Mouse (Mus musculus): ENCODE results near the gene Itih2. TPM values are rescaled to one million over a fixed set of nuclear protein-coding genes. Genes with fewer than 3 reads are reported as not detected.
A peak's percentile ranks its signal among the peaks of the same experiment; 100 is the strongest.

Gene Itih2
- polyA plus RNA-seq, 1 experiment from 2014 or later, result 0.20 TPM

DNA sequence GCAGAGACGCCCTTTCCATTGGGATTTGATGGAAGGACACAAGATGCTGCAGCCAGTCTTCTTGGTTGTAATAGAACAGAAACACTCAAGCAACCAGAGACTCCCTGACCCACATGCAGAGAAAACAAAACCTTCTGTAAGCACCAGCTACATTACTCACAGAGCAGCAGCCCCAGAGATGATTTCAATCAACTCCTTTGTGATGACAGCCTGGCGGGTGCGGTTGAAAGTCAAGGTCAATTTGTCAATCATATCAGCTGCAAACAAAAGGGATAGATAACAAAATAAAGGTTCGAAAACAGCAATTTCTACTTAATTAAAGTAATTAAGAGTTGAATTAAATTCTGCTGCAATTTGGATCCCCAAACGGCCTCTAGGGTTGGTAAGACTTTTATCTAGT, 72.4 kb downstream of the Itih2 start:
- 77% methylated on average over 5 of the region's 5 CpGs for WGBS
- no peak for ATAC-seq (ENCODE audit: insufficient number of reproducible peaks, insufficient read depth, low FRiP score, low read depth)

GRCm38 (mm10) chr2:10051996-10052395, 79.2 kb downstream of the Itih2 start:
- no peak overlapping the region for H3K4me2 ChIP-seq (ENCODE audit: low read length)
- no peaks in the 10 kb centered on the region for H3K9me3 ChIP-seq (ENCODE audit: control insufficient read depth, low read length)
- no peak overlapping the region for H3K9ac ChIP-seq (ENCODE audit: low read length)
- no peak overlapping the region for H3K27ac ChIP-seq (replicated peaks in 1 of 2; ENCODE audit: control insufficient read depth in 1 of 2, insufficient read depth in 1 of 2, low read depth in 2 of 2, low read length in 2 of 2)
- ATAC-seq (ENCODE audit: insufficient number of reproducible peaks, insufficient read depth, low FRiP score, low read depth), result no peak
- WGBS, result 89% methylated on average over 1 of the region's 1 CpGs
- H3K27me3 ChIP-seq (ENCODE audit: control insufficient read depth, insufficient read depth, low read length), result no peaks in the 10 kb centered on the region
- peaks cover 0 to 10% of the 10 kb centered on the region in 2 experiments; a peak in 2 of 4 replicates for H3K4me1 ChIP-seq (ENCODE audit: control insufficient read depth in 2 of 2, insufficient read depth in 2 of 2, low read length in 2 of 2)
- H3K4me3 ChIP-seq (ENCODE audit: control insufficient read depth in 1 of 2, insufficient read depth in 1 of 2, low read depth in 1 of 2, low read length in 2 of 2), result no peak overlapping the region
- H3K36me3 ChIP-seq (ENCODE audit: control insufficient read depth, insufficient read depth, low read length), result peaks cover 33% of the 10 kb centered on the region

More for the DNA sequence above, 72.4 kb downstream of the Itih2 start:
- no peaks in the 10 kb centered on the region for H3K4me1 ChIP-seq (ENCODE audit: control insufficient read depth in 2 of 2, insufficient read depth in 2 of 2, low read length in 2 of 2)
- no peak overlapping the region for H3K4me3 ChIP-seq (ENCODE audit: control insufficient read depth in 1 of 2, insufficient read depth in 1 of 2, low read depth in 1 of 2, low read length in 2 of 2)
- H3K9me3 ChIP-seq (ENCODE audit: control insufficient read depth, low read length), result no peaks in the 10 kb centered on the region
- no peaks in the 10 kb centered on the region for H3K27me3 ChIP-seq (ENCODE audit: control insufficient read depth, insufficient read depth, low read length)
- no peak overlapping the region for H3K27ac ChIP-seq (replicated peaks in 1 of 2; ENCODE audit: control insufficient read depth in 1 of 2, insufficient read depth in 1 of 2, low read depth in 2 of 2, low read length in 2 of 2)
- peaks cover 97% of the 10 kb centered on the region for H3K36me3 ChIP-seq (ENCODE audit: control insufficient read depth, insufficient read depth, low read length)
- H3K4me2 ChIP-seq (ENCODE audit: low read length), result no peak overlapping the region
- H3K9ac ChIP-seq (ENCODE audit: low read length), result no peak overlapping the region

DNA sequence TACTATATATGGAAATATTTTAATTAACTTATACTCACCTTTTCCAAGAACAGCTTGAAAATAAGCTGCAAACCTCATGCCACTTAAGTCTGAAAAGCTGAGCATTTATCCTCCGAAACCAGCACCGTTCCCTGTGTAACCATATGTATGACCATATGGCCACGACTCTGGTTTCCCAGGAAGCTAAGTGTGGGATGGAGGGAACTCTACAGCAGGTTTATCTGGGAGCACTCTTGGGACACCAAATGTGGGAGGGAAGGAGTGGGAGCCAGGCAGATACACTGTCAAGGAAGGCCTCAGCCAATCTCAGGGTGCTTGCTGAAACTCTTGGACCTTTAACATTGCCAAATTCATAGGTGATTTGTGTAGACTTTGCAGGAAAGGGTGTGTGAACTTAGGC, 80.3 kb downstream of the Itih2 start:
- Histone ChIP-seq H3K4me1 (ENCODE audit: control insufficient read depth in 2 of 2, insufficient read depth in 2 of 2, low read length in 2 of 2) (peaks cover 0 to 10% of the 10 kb centered on the region in 2 experiments; a peak in 2 of 4 replicates), H3K4me2 (ENCODE audit: low read length) (no peak overlapping the region), H3K27ac (replicated peaks in 1 of 2; ENCODE audit: control insufficient read depth in 1 of 2, insufficient read depth in 1 of 2, low read depth in 2 of 2, low read length in 2 of 2) (no peak overlapping the region), H3K9ac (ENCODE audit: low read length) (no peak overlapping the region), H3K9me3 (ENCODE audit: control insufficient read depth, low read length) (no peaks in the 10 kb centered on the region), H3K36me3 (ENCODE audit: control insufficient read depth, insufficient read depth, low read length) (peaks cover 21% of the 10 kb centered on the region), H3K27me3 (ENCODE audit: control insufficient read depth, insufficient read depth, low read length) (no peaks in the 10 kb centered on the region), H3K4me3 (ENCODE audit: control insufficient read depth in 1 of 2, insufficient read depth in 1 of 2, low read depth in 1 of 2, low read length in 2 of 2) (no peak overlapping the region)
- ATAC-seq (ENCODE audit: insufficient number of reproducible peaks, insufficient read depth, low FRiP score, low read depth), result no peak
- 84% methylated on average over 3 of the region's 3 CpGs for WGBS

DNA sequence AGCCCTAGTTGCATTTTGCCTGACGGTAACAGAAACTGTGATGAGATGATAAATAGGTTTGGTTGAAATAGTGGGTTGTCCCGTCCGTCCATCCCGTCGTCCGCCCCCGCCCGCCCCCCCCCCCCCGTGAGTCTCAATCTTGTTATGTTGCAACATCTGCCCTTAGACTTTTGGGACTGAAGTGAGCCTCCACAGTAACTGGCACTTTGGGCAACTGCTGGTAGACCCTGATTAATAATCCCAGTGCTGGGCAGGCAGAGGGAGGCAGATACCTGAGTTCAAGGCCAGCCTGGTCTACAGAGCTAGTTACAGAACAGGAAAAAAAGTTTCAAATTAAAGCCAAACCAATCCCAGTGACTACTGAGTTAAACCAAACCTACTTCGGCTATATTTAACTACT, 81.7 kb downstream of the Itih2 start:
- Histone ChIP-seq H3K27ac (replicated peaks in 1 of 2; ENCODE audit: control insufficient read depth in 1 of 2, insufficient read depth in 1 of 2, low read depth in 2 of 2, low read length in 2 of 2) (no peak overlapping the region), H3K9ac (ENCODE audit: low read length) (peak overlapping the region; percentile 89), H3K36me3 (ENCODE audit: control insufficient read depth, insufficient read depth, low read length) (peaks cover 7% of the 10 kb centered on the region; the same call in 1 of the 2 replicates), H3K27me3 (ENCODE audit: control insufficient read depth, insufficient read depth, low read length) (no peaks in the 10 kb centered on the region), H3K9me3 (ENCODE audit: control insufficient read depth, low read length) (no peaks in the 10 kb centered on the region), H3K4me3 (ENCODE audit: control insufficient read depth in 1 of 2, insufficient read depth in 1 of 2, low read depth in 1 of 2, low read length in 2 of 2) (peak overlapping the region in 1 of 2 experiments; percentile 95; a peak in 2 of 4 replicates), H3K4me2 (ENCODE audit: low read length) (peak overlapping the region; percentile 88), H3K4me1 (ENCODE audit: control insufficient read depth in 2 of 2, insufficient read depth in 2 of 2, low read length in 2 of 2) (peaks cover 0 to 10% of the 10 kb centered on the region in 2 experiments; a peak in 2 of 4 replicates)
- ATAC-seq (ENCODE audit: insufficient number of reproducible peaks, insufficient read depth, low FRiP score, low read depth), result no peak
- WGBS, result 17% methylated on average over 10 of the region's 10 CpGs

DNA sequence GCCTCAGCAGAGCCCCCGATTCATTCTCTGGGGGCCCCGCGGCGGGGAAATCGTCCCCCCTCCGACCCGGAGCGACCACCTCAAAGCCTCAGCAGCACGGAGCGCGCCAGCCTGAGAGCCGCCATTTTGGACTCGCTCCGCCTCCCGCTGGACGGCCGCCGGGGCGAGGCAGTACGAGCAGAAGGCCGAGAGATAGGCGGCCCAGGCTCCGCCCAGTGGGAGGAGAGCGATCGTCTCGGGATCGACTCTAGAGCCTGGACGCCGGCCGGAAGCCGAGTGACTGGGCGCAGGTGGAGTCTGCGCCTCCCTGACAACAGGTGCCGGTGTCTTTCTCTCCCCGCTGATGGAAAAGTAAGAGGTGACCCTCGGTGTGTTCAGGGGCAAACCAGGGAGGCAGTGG, 82.7 kb downstream of the Itih2 start, which contains the start of gene Taf3:
Gene Taf3, minus strand, starts transcription at position 136 of the 400 bp plus-strand sequence.
- Histone ChIP-seq H3K4me2 (ENCODE audit: low read length) (peak within 1 kb of the TSS; percentile 88), H3K4me3 (ENCODE audit: control insufficient read depth in 1 of 2, insufficient read depth in 1 of 2, low read depth in 1 of 2, low read length in 2 of 2) (peak within 1 kb of the TSS; percentile 72 to 95), H3K36me3 (ENCODE audit: control insufficient read depth, insufficient read depth, low read length) (no peaks in the 10 kb centered on the region), H3K27me3 (ENCODE audit: control insufficient read depth, insufficient read depth, low read length) (no peaks in the 10 kb centered on the region), H3K27ac (replicated peaks in 1 of 2; ENCODE audit: control insufficient read depth in 1 of 2, insufficient read depth in 1 of 2, low read depth in 2 of 2, low read length in 2 of 2) (peak within 1 kb of the TSS in 1 of 2 experiments; percentile 41; a peak in 1 of 4 replicates), H3K9me3 (ENCODE audit: control insufficient read depth, low read length) (no peaks in the 10 kb centered on the region), H3K4me1 (ENCODE audit: control insufficient read depth in 2 of 2, insufficient read depth in 2 of 2, low read length in 2 of 2) (peaks cover 0 to 10% of the 10 kb centered on the region in 2 experiments; a peak in 2 of 4 replicates), H3K9ac (ENCODE audit: low read length) (peak within 1 kb of the TSS; percentile 89)
- ATAC-seq (ENCODE audit: insufficient number of reproducible peaks, insufficient read depth, low FRiP score, low read depth), result peak; percentile 91
- WGBS, result under 1% methylated on average over 36 of the region's 36 CpGs

DNA sequence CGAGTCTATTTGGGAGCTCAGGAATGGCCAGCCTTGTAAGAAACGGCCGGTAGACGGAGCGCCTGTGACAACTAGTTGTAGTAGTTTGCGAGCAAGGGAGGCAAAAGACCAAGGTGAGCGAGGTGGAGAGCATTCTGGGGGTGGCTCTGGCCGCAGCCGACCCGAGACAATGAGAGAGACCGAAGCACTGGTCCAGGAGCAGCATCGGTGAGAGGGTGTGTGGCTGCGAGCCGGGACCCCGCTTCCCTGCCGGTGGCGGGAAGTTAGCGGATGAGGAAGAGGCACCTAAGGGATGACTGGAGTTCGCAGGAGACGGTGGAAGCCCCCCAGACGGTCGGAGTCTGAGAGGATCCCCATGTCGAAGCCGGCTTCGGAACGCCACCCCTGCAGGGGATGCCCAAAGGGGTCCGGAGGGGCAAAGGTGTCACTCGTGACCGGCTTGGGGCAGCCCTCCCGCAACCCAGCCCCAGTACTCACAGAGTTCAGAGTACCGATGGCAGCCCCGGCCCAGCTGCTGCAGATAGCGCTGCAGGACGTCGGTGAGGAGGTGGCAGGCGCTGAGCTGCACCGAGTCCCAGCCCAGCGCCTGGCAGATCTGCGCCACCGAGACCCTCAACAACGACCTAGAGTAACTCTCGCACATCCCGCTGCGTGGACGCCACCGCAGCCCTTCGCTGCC, 83.3 kb downstream of the Itih2 start:
- Histone ChIP-seq H3K9me3 (ENCODE audit: control insufficient read depth, low read length) (no peaks in the 10 kb centered on the region), H3K27me3 (ENCODE audit: control insufficient read depth, insufficient read depth, low read length) (no peaks in the 10 kb centered on the region), H3K27ac (replicated peaks in 1 of 2; ENCODE audit: control insufficient read depth in 1 of 2, insufficient read depth in 1 of 2, low read depth in 2 of 2, low read length in 2 of 2) (peak overlapping the region in 1 of 2 experiments; percentile 41; a peak in 1 of 4 replicates), H3K4me1 (ENCODE audit: control insufficient read depth in 2 of 2, insufficient read depth in 2 of 2, low read length in 2 of 2) (peaks cover 0 to 10% of the 10 kb centered on the region in 2 experiments; a peak in 2 of 4 replicates), H3K9ac (ENCODE audit: low read length) (peak overlapping the region; percentile 89), H3K4me3 (ENCODE audit: control insufficient read depth in 1 of 2, insufficient read depth in 1 of 2, low read depth in 1 of 2, low read length in 2 of 2) (peak overlapping the region; percentile 53 to 95), H3K4me2 (ENCODE audit: low read length) (peak overlapping the region; percentile 88), H3K36me3 (ENCODE audit: control insufficient read depth, insufficient read depth, low read length) (no peaks in the 10 kb centered on the region)
- WGBS, result under 1% methylated on average over 46 of the region's 47 CpGs
- peak; percentile 40 for ATAC-seq (ENCODE audit: insufficient number of reproducible peaks, insufficient read depth, low FRiP score, low read depth)

All from heart, embryonic 14.5 days (tissue).